20 mouse cellular contexts compared by ENCODE assay signal in genomic region chr7:92837226-92837625, GRCm38 (mm10). TPM values are rescaled to one million over a fixed set of nuclear protein-coding genes. Genes with fewer than 3 reads are reported as not detected.
A peak's percentile ranks its signal among the peaks of the same experiment; 100 is the strongest.
DNase-seq lines count a peak whose midpoint lies in the region; ATAC-seq and TF ChIP-seq lines count a peak whose summit lies in the region.
"Had no signal": no experiment of that assay in that cellular context is flagged by ENCODE, and none has a peak within 500 bp of the region (broad histone marks: within the 10 kb centered on the region; RNA-seq: fewer than 3 reads in every experiment).

No protein-coding gene starts in this region.

- no peaks in the 10 kb centered on the region for H3K36me3 ChIP-seq in liver, postnatal 0 days (replicated peaks; ENCODE audit: insufficient read depth, low read length)
- peaks cover 3% of the 10 kb centered on the region; the same call in 1 of the 2 replicates for H3K36me3 ChIP-seq in stomach, postnatal 0 days (ENCODE audit: control insufficient read depth, insufficient read depth, low read length)
- H3K36me3 ChIP-seq in hindbrain, embryonic 12.5 days, result peaks cover 9% of the 10 kb centered on the region
- H3K36me3 ChIP-seq: G1E; heart, embryonic 10.5 days had no signal

- no peak overlapping the region for H3K27ac ChIP-seq in liver, postnatal 0 days (ENCODE audit: low read depth)
- H3K27ac ChIP-seq in stomach, postnatal 0 days (replicated peaks), result no peak overlapping the region
- no peak overlapping the region for H3K27ac ChIP-seq in hindbrain, embryonic 12.5 days
- H3K27ac ChIP-seq: embryonic facial prominence, embryonic 12.5 days; heart, embryonic 10.5 days; hindbrain, embryonic 15.5 days; limb, embryonic 15.5 days; neural tube, embryonic 12.5 days had no signal

- no peak overlapping the region for H3K4me2 ChIP-seq in liver, postnatal 0 days (ENCODE audit: low read depth, low read length)
- H3K4me2 ChIP-seq in stomach, postnatal 0 days (replicated peaks; ENCODE audit: low read depth), result no peak overlapping the region
- H3K4me2 ChIP-seq in hindbrain, embryonic 12.5 days (replicated peaks), result no peak overlapping the region
- H3K4me2 ChIP-seq: embryonic facial prominence, embryonic 12.5 days; hindbrain, embryonic 15.5 days; limb, embryonic 15.5 days; neural tube, embryonic 12.5 days had no signal

- H3K9me3 ChIP-seq in liver, postnatal 0 days (ENCODE audit: low read length), result no peaks in the 10 kb centered on the region
- no peaks in the 10 kb centered on the region for H3K9me3 ChIP-seq in stomach, postnatal 0 days (ENCODE audit: control insufficient read depth, low read length)
- H3K9me3 ChIP-seq in hindbrain, embryonic 12.5 days (replicated peaks), result no peaks in the 10 kb centered on the region
- H3K9me3 ChIP-seq: embryonic facial prominence, embryonic 12.5 days; G1E; heart, embryonic 10.5 days; hindbrain, embryonic 15.5 days; limb, embryonic 15.5 days; neural tube, embryonic 12.5 days had no signal

- no peaks in the 10 kb centered on the region for H3K4me1 ChIP-seq in liver, postnatal 0 days (ENCODE audit: insufficient read depth)
- H3K4me1 ChIP-seq in stomach, postnatal 0 days (replicated peaks; ENCODE audit: control insufficient read depth, insufficient read depth), result no peaks in the 10 kb centered on the region
- H3K4me1 ChIP-seq in hindbrain, embryonic 12.5 days, result no peaks in the 10 kb centered on the region
- H3K4me1 ChIP-seq: embryonic facial prominence, embryonic 12.5 days; heart, embryonic 10.5 days; hindbrain, embryonic 15.5 days; limb, embryonic 15.5 days; neural tube, embryonic 12.5 days had no signal

- no peak for TF ChIP-seq EP300 in liver, postnatal 0 days (IDR thresholded peaks at IDR 0.05; ENCODE audit: low read depth)
- no peak for TF ChIP-seq EP300 in stomach, postnatal 0 days (optimal IDR thresholded peaks at IDR 0.05)

- no peaks in the 10 kb centered on the region for H3K27me3 ChIP-seq in liver, postnatal 0 days (ENCODE audit: insufficient read depth, low read length)
- no peaks in the 10 kb centered on the region for H3K27me3 ChIP-seq in stomach, postnatal 0 days (ENCODE audit: control insufficient read depth, insufficient read depth, low read length)
- H3K27me3 ChIP-seq in hindbrain, embryonic 12.5 days, result no peaks in the 10 kb centered on the region
- H3K27me3 ChIP-seq: embryonic facial prominence, embryonic 12.5 days; hindbrain, embryonic 15.5 days; limb, embryonic 15.5 days; neural tube, embryonic 12.5 days had no signal

- no peak overlapping the region for H3K9ac ChIP-seq in liver, postnatal 0 days (replicated peaks)
- H3K9ac ChIP-seq in stomach, postnatal 0 days (ENCODE audit: low read length), result no peak overlapping the region
- H3K9ac ChIP-seq in hindbrain, embryonic 12.5 days, result no peak overlapping the region
- H3K9ac ChIP-seq: embryonic facial prominence, embryonic 12.5 days; hindbrain, embryonic 15.5 days; limb, embryonic 15.5 days; neural tube, embryonic 12.5 days had no signal

- peak; percentile 21 for DNase-seq in liver, postnatal 0 days
- DNase-seq in liver (no peak), adipocyte (ENCODE audit: low spot score) (peak; percentile 22)
- no peak for DNase-seq in stomach, postnatal 0 days (ENCODE audit: low spot score)
- DNase-seq in heart, adult 18-20 months, result no peak
- DNase-seq: adrenal gland, adult 2 months; cerebellum, adult 11-12 months; cerebellum, postnatal 36 days; gastrocnemius, postnatal 14 days; heart, postnatal 14 days; right cerebral cortex, postnatal 14 days had no signal

- 49% methylated on average over 11 of the region's 11 CpGs for WGBS in liver, postnatal 0 days (ENCODE audit: insufficient replicate concordance)
- 62% methylated on average over 11 of the region's 11 CpGs for WGBS in stomach, postnatal 0 days
- 90% methylated on average over 11 of the region's 11 CpGs for WGBS in hindbrain, embryonic 12.5 days

- H3K4me3 ChIP-seq in liver, postnatal 0 days (ENCODE audit: low read depth, low read length), result no peak overlapping the region
- H3K4me3 ChIP-seq in stomach, postnatal 0 days (ENCODE audit: low read depth, low read length), result no peak overlapping the region
- H3K4me3 ChIP-seq in hindbrain, embryonic 12.5 days, result no peak overlapping the region
- H3K4me3 ChIP-seq: embryonic facial prominence, embryonic 12.5 days; heart, embryonic 10.5 days; hindbrain, embryonic 15.5 days; limb, embryonic 15.5 days; neural tube, embryonic 12.5 days had no signal

- no peak for TF ChIP-seq CTCF in liver, postnatal 0 days (IDR thresholded peaks at IDR 0.05; ENCODE audit: low read depth)
- TF ChIP-seq CTCF in stomach, postnatal 0 days (IDR thresholded peaks at IDR 0.05; ENCODE audit: low read depth), result no peak

- ATAC-seq in liver, postnatal 0 days, result peak; percentile 60
- peak; percentile 94 for ATAC-seq in granulocyte monocyte progenitor cell, adult 5-6 weeks (replicated peaks; ENCODE audit: poor library complexity, severe bottlenecking)
- peak; percentile 56; the same call in 1 of the 2 replicates for ATAC-seq in stomach, postnatal 0 days (ENCODE audit: low FRiP score, low TSS enrichment)
- ATAC-seq in hindbrain, embryonic 12.5 days (ENCODE audit: low FRiP score), result no peak
- ATAC-seq: CD4-positive, CD25-positive, alpha-beta regulatory T cell, adult 4 months had no signal

RNA-seq across cellular contexts. Expression of gene Ddias, which starts 36.8 kb away (rescaled TPM):
- 3.7 and 3.9 TPM in 2 replicates for polyA plus RNA-seq in liver, postnatal 0 days (2015; fragmentation: Nextera tagmentation; extraction: Ambion mirVana)
- total RNA-seq in granulocyte monocyte progenitor cell, adult 5-6 weeks (2014; fragmentation: Nextera tagmentation), result 7.9 and 19.5 TPM in 2 replicates
- 10.9 and 13.7 TPM in 2 replicates for total RNA-seq in granulocyte monocyte progenitor cell, adult 5-6 weeks (2017)
- polyA plus RNA-seq in stomach, postnatal 0 days (2015; fragmentation: Nextera tagmentation; extraction: Ambion mirVana), result 2.8 and 3.3 TPM in 2 replicates
- 13.3 and 13.5 TPM in 2 replicates for polyA plus RNA-seq in hindbrain, embryonic 12.5 days (2016; fragmentation: Nextera tagmentation; extraction: Ambion mirVana)
- total RNA-seq in heart, adult 18-20 months (2021), result under 1 TPM; 0.21 to 0.89 TPM
- polyA plus RNA-seq: adrenal gland, adult 2 months had no signal

RNA-seq across cellular contexts. Expression of gene Prcp, which starts 37.0 kb away (rescaled TPM):
- polyA plus RNA-seq in liver, postnatal 0 days (2015; fragmentation: Nextera tagmentation; extraction: Ambion mirVana), result 10.2 and 11.5 TPM in 2 replicates
- total RNA-seq in granulocyte monocyte progenitor cell, adult 5-6 weeks (2014; fragmentation: Nextera tagmentation), result 62.9 and 70.4 TPM in 2 replicates
- 40.3 and 46.4 TPM in 2 replicates for total RNA-seq in granulocyte monocyte progenitor cell, adult 5-6 weeks (2017)
- polyA plus RNA-seq in stomach, postnatal 0 days (2015; fragmentation: Nextera tagmentation; extraction: Ambion mirVana), result 14.5 and 14.7 TPM in 2 replicates
- polyA plus RNA-seq in hindbrain, embryonic 12.5 days (2016; fragmentation: Nextera tagmentation; extraction: Ambion mirVana), result 23.2 and 24.7 TPM in 2 replicates
- 10 to 100 TPM in 1 of 2 experiments, 1 to 10 TPM in 1; 9.1 to 10.9 TPM for total RNA-seq in heart, adult 18-20 months (2021)

Comparison
In these comparisons a context has a peak if more than half of its experiments do, and no peak if none do; other contexts are left out.
1. DNase-seq: peak in liver, postnatal 0 days (single experiment) and adipocyte (single experiment); none in liver (single experiment), stomach, postnatal 0 days (single experiment) and heart, adult 18-20 months (0 of 2).